Mouse (Mus musculus) ovary, adult 18-20 months (tissue): ENCODE measurements at regions not wholly inside any gene's neighbourhood (a gene's known extent, or its start where the extent isn't known, plus 50 kb on each side); places are given as distances from the start of the nearest gene placed in this dataset.

Source experiments
- DNase-seq: peaks from one replicate; pipeline ENCODE4 v3.0.0; 2022; ENCODE audit warnings: low spot score, mixed read lengths

DNA sequence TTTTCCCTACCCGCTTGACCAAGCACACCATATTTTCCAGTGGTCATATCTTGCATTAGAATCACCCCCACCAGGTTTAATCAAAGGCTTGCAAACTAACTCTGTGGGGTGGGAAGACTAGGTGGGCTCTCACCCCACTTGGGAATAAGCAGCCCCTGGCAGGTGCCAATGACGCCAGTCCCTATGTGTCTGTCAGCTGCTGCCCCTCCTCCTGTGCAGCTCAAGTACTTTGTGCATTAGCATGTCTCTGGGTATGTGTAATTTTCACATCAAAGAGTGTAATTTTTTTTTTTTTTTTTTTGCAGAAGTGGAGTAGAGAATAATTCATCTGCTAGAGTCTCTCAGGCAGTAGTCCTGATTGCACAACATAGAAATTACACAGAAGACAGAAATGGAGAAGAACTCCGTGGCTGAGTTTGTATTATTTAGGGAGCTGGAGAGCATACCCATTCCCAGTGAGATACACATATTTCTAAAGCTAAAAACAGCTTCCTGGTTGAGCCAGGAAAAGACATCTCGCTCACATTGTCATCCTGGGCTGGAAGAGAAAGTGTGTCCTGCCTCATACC lies 186.6 kb downstream of the Rybp start:
- no peak for DNase-seq

DNA sequence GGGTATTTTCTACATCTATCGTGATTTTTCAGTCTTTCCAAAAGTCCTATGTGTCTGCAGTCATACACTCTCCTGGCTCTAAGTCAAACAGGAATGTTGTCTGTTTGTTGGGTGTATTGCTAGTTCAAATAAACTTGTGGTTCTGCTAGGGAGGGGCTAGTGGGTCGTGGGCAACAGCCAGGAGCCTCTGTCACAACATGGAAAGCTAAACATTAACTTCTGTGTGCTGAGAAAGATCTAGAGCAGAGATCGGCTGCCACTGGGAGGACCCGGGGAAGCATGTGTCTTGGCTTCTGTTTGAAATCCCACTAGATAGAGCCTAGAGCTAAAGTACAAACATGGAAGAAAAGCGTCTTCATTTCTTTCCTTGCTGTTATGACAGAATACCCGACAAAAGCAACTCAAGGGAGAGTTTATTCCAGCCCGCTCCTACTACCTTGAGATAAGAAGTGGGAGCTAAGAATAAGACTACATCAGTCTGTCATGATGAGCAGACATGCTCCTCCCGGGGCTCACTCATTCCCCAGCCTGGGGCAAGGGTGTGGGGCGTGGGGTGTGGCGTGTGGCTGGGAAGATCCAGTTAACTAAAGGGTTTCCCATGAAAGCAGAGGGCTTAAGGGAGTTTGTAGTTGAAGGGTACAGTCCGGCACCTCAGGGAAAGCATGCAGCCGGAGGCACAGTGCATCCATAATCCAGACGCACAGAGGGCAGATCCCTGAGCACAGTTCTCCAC lies 190.7 kb downstream of the Rybp start:
- DNase-seq = no peak

DNA sequence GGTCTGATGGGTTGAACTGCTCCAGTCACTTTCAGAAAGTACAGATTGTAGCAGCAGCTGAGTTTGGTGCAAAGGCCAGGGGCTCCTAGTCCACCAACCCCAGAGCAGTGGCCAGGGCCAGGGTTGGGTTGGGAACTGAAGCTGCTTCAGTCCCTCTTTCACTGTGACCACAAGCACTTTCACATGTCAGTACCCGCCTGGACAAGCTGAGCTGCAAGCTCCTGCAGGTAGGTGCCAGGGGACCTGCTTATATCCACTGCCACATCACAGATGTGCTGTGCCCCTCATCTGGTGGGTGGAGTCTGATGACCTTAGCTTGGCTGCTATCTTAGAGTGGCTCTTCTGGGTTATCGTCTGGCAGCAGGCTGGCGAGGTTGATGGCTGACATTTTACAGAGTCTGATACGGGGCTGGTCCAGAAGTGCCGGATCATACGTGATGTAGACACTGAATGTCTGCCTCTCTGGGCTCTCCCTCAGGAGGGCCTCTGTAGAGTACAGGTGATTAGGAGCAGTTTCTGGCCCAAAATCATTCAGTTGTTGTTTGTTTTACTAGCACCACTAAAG lies 192.6 kb downstream of the Rybp start:
- DNase-seq = no peak

DNA sequence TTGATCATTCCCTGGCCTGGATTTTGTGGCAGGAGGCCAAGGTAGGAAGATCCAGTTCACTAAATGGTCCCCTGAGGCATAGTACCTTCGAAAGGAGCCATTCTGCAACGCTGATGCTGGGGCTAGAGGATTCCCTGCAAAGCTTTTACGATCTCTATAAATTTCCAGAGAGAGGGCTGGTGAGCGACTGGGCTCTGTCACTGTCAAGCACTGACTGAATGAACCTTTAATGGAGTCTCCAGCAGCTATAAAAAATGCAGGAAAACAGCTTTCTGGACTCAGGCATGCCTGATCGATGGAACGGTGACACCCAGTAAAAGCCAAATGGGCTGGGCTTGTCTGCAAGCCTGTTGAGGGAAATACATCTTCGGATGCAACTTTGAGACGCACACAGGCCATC lies 194.4 kb downstream of the Rybp start:
- DNase-seq = no peak

DNA sequence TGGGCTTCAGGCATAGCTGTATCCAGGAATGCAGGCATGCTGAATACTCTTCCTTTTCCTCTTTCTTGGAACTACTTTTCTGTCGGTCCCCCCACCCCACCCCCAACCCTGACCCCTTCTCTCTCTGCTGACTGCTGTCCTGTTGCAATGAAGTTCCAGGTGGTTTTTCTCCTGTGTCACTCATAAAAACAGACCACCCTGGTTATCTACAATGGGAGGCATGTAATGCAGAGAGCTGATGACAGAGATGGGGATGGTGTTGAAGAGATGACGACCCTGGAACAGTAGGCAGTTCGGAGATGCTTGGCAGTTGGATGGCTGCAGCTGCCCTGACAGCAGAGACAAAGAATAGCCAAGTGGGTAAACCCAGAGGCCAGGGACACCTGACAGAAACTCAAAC lies 195.5 kb downstream of the Rybp start:
- DNase-seq = no peak

DNA sequence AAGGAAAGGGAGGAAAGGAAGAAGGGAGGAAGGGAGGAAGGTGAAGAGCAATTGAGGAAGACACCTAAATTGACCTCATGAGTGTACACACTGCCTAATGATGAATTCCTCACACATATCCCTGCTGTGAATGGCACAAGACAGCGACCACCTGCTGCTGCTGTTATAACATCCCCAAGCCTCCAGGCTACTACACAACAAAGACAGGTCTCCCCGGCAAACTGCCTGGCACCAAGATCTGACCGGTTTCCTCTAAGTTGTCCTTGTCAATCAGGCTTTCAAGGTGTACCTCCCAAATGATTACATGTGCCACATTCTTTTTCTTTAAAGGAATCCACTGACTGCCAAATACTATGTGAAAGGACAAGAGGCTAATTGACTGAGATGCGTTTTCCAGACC lies 198.7 kb downstream of the Rybp start:
- DNase-seq = no peak

DNA sequence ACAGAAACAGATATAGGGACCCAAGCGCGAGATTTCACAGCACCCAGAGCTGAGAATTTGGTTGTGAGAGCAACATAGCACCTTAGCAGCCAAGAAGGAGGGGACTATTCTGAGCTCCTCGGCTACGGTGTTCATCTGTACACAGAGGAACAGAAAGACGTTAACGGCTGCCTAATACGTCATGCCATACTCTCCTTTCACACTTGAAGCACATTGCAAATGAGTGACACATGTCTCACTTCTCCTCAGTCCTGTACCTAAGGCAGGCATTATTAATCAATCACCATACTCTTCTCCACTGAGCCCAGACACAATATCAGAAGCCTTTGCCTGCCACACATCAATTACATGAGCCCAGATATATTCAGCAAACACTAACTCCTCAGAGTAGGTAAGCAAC lies 200.5 kb downstream of the Rybp start:
- no peak for DNase-seq

DNA sequence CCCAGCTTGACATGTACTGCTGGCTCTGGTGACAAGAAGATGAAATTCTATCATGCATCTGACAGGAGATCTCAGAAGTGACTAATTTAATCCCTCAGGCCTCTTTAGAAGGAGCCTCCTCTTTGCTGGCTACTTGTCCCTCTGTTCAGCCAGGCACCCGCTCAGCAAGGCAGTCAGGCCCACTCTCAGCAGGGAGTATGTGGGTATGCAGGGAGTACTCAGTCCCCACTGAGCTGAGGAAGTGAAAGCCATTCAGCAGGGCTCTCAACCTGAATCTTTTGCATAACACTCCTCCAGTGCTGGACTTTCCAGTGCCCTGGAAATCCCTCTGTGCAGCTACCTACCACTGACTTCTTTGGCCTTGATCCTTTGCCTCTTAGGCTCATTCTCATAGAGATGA lies 201.3 kb downstream of the Rybp start:
- DNase-seq = no peak

DNA sequence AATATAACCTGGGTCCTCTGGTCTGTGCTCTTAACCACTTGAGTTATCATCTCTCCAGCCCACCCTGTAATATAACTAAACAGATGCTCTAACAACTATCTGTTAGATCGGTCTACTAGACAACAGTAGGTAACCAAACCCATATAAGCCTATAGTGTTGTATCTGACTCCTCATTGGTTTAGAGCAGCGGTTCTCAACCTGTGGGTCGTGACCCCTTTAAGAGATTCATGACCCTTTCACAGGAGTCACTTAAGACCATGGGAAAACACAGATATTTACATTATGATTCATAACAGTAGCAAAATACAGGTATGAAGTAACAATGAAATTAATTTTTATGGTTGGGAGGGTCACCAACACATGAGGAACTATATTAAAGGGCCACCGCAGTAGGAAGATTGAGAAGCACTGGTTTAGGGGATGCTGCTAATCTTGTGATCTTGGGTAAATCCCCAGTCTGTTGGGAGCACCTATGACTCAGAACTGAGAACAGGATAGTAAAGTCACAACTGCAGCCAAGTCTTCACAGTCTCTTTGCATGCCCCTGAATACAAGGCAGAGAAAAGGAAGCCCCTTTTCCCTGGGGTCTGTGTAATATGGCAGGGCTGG lies 203.3 kb downstream of the Rybp start:
- no peak for DNase-seq

DNA sequence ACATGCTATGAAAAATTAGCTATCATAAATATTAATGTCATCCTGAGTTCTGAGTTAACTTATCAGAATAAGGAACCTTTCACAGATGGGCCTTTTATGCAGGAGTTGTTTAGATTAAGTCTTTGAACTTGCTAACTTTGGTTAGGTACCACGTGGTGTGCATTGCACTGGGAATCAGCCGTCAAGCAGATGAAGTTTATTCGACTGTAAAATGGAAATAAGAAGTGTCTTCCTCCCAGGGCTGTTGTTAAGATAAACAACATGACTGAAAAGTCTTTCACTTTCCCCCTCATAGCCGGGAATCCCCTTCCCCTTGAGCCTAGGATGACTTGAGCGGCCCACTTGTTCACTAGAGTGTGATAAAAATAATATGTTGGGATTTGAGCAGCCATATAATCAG lies 204.2 kb downstream of the Rybp start:
- DNase-seq = no peak

DNA sequence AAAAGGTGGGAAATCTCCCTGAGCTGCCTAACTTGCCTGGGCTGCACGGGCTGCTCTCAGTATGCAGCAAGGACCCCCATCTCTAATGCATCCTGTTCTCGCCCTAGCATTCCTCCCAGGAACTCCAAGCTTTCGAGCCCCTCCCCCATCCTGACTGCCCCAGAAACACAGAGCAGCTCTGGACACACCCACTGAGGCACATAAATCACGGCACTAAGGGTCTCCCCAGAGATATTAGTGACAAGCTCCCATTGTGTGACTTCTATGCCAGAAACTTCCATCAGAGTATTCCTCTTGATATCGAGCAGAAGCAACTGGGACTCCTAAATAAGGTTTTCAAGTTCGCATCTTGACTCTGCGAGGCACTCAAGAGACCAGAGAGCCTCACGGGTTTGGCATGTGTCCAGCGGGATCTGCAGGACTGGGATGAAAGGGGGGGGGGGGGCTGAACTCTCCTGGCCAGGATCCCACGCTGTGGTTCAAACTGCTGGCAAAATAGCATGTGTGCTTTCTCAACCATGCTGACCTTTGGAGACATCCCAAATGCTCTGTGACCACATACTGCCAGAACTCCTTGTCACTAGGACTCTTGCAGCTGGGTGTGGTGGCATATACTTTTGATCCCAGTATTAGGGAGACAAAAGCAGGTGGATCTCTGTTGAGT lies 212.5 kb downstream of the Rybp start:
- peak; percentile 67 for DNase-seq

DNA sequence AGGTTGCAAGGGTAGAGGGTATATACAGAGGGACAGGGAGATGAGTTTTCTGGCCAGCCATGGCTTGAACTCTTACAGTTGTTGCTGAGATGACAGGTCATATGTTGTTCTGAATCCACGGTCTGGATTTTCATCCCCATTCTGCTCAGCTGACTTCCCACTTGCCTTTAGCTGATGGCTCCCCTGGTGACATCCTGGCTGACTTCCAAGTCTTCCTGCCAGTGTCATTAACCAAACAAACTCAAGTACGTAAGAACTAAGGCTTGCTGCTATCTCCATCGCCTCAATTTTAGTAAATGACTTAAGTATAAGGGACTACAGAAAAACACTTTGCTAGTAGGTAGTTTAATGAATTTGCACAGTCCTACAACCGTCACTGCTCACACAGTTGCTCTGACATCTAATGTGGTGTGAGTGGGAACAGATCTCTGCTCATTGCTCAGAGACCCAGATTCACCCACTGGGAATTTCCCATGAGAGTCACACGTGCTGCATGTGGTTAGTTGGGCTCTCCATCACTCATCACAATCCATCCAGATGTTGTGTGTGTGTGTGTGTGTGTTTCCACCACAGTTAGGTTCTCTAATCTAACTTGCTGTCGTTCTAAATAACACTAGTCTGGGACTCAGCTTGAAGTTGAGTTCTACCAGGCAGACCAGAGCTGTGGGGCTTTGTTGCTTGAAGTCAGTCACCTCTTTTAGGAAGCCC lies 214.9 kb downstream of the Rybp start:
- no peak for DNase-seq

DNA sequence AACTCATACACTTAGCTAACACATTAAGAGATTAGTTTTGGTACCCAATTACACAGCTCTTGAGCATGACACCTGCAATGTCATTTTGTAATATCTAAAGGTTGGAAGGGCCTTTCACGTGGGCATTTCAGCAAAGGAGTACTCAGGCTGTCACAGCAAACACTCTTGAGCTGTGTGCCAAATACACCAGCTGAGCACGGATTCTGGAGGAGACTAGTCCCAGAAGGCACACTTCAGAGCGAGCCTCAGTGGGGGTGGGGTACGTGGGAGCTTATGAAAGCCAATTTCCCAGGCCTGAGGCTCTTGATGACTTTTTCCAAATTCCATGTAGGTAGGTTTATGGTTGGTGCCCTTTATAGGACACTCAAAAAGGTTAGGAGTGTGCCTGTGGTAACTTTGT lies 218.1 kb downstream of the Rybp start:
- DNase-seq = no peak

DNA sequence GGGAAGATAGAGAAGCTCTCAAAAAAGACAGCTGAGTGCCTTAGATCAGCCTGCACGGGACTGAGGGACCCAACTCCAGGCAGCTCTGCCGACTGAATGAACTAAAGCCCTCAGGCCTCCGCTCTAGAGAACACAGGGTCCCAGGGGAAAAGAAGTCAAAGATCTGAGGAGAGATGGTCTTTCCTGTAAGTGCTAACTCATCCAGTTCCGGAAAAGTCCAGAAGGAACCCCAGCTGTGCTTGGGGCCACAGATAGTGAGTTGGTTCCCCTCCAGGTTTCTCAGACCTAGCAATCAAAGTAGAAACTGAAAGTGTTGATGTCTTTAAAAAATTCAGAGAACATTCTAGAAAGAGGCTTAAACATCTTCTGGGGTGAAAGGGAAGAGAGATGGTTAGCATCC lies 220.0 kb downstream of the Rybp start:
- no peak for DNase-seq

DNA sequence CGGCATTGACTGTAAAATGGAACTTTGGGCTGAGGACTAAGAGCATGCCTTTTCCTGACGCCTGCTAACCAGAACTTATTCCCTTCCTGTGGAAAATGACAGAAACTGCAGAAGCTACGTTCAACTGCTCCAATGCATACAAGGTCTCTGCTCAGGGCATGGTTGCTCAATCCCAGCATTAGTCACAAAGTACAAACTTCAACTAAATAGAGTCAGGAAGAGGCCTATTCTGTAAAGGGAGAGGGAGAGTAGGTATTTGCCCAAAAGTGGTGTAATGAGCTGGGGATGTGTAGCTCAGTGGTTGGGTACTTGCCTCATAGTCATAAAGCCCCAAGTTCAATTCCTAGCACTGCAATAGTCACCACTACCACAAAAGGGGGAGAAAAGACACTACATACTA lies 221.7 kb downstream of the Rybp start:
- DNase-seq = no peak

DNA sequence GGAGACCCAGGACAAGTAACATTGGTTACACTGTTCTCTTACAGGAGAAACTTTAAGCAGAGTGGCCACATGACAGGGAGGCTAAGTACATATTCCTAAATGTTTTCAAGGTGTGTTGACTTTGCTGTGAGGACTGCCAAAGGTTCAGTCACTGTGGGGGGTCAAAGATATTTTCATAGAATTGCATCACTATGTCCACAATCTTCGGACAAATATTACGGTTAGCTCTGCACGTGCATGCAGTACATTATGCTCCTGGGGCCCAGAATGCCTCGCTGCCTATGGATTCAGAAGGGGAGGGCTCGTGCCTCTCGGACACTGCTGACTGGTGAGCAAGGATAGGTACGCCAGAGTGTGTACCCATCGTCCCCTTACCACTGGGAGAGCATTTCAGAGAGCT lies 224.3 kb downstream of the Rybp start:
- DNase-seq = no peak

DNA sequence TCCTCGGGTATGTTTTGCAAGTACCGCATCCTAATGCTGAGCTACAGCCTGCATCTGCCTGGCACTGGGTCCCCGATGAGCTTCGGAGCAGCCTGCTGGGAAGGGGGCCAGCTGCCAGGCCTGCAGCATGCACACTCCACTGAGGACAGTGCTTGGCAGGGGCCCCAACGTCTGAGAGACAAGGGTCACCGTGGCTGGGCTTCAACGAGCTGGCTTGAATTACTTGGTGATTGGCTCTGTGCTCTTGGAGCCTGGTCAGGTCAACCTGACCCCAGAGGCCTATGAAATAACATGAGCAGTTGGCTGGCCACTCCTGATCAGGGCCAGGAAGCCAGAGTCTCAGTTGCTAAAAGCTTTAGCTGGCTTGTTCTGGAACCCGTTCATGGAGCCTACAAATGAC lies 227.5 kb downstream of the Rybp start:
- peak; percentile 91 for DNase-seq

DNA sequence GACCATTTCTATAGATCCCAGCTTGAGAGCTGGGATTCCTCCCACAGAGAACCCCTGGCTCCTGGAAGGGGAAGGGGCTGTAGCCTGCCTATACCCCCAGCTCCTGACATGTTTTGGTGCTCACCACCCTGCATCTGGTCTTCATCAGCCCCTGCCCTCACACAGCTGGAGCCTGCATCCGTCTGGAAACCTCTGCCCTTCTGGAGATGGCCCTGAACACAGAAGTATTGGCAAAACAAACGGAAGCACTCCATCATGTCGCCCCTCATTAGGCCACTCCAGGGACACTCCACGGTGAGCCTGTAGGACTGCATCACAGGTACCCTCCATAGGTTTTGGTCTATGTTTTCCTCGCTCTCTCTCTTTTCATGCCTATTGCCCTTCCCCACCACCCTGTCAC lies 231.3 kb downstream of the Rybp start:
- no peak for DNase-seq

DNA sequence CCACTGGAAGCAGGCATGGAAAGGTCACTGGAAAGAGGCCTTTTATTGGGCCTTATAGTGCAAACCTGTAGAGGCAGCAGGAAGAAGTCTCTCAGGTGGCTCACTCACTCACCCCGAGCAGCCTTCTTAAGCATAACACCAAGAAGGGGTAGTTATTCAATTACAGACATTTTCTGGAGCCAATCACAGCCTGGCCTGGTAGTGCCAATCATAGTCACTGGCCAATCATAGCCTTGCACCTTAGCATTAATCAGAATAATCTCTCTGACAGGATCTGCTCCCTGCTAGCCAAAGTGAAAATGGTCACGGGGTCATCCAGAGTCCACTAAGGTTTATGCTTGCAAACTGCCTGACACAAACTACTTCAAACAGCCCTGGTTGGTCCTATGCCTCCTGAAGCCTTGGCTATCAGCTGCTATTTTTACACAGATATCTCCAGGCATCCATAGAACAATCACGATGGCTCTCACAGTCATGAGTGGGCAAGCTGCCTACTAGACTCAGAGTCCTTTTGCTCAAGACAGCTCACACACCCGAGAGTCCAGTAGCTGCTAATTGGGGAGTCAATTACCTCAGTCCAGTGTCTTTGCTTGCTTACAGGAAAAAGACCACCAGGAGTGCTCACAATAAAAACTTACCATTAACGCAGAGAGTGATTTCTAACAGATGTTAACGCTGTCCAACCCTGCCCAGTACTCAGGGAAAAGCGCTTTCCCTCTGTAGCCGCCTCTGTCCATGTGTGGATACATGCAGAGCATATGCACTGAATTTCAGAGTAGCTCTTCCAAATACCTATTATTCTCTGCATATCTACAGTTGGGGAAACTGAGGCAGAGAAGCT lies 234.1 kb downstream of the Rybp start:
- no peak for DNase-seq

DNA sequence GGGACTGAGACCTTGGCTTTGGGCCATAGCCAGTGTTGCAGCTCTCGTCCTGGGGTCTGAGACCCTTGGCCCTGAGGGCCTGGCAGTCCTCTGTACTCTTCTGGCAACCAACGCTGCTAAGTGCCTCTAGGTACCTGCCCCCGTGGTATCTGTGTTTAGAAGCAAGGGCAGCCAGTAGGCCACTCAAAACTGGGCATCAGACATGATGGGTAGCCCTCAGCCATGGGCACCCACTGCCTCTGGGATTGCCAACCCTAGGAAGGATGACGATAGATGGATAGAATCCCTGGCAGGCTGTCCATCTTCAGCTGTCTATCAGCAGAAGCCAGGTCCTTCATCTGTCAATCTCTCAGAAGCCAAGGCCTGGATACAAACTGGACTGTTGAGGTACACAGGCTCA lies 234.9 kb downstream of the Rybp start:
- no peak for DNase-seq

DNA sequence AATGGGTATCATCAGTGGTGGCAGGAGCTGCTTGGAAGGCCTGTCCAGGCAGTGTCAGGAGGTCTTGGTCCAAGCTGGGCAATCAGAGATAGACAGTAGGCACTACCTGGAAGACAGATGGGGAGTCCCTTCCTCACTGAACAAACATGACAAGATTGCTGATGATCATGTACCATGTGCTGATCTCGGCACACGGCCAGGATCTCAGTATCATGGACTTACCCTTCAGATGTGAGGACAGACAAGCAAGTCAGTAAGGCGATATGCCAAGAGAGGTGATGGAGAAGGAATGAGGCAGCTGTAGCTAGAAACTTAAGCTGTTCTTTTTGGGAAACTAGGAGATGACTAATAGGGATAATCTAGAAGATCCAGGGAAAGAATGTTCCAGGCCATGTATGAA lies 238.2 kb downstream of the Rybp start:
- DNase-seq = no peak
